Mouse (Mus musculus) c-Kit-positive CD71-negative TER-119-negative erythroid progenitor cells, embryonic 14.5 days (primary cell): ENCODE measurements around the gene Samsn1.

Experiments used
- DNase-seq: peaks from one replicate; pipeline ENCODE4 v3.0.0-alpha.2; 2013; ENCODE audit warnings: low read depth

Samsn1 gene

GRCm38 (mm10) chr16:75933357-75933756, 88.7 kb downstream of the Samsn1 start:
- DNase-seq: no peak

GRCm38 (mm10) chr16:75930222-75930553, 91.9 kb downstream of the Samsn1 start:
- no peak for DNase-seq

- DNase-seq: no peak
Observed at GRCm38 (mm10) chr16:75929536-75930221, 92.4 kb downstream of the Samsn1 start.

GRCm38 (mm10) chr16:75926511-75926910, 95.6 kb downstream of the Samsn1 start:
- no peak for DNase-seq

GRCm38 (mm10) chr16:75920870-75921269, 101.2 kb downstream of the Samsn1 start:
- no peak for DNase-seq

GRCm38 (mm10) chr16:75919298-75919697, 102.8 kb downstream of the Samsn1 start:
- no peak for DNase-seq

GRCm38 (mm10) chr16:75917712-75918111, 104.4 kb downstream of the Samsn1 start:
- no peak for DNase-seq

GRCm38 (mm10) chr16:75912051-75912450, 110.0 kb downstream of the Samsn1 start:
- no peak for DNase-seq

GRCm38 (mm10) chr16:75908635-75909494, 113.2 kb downstream of the Samsn1 start:
- peak; percentile 72 for DNase-seq

GRCm38 (mm10) chr16:75906790-75907189, 115.3 kb downstream of the Samsn1 start:
- no peak for DNase-seq

- DNase-seq: no peak
Observed at GRCm38 (mm10) chr16:75906260-75906659, 115.8 kb downstream of the Samsn1 start.

GRCm38 (mm10) chr16:75905324-75905723, 116.8 kb downstream of the Samsn1 start:
- no peak for DNase-seq

- no peak for DNase-seq
Observed at GRCm38 (mm10) chr16:75904072-75904471, 118.0 kb downstream of the Samsn1 start.

GRCm38 (mm10) chr16:75903028-75903427, 119.1 kb downstream of the Samsn1 start:
- DNase-seq: no peak

- no peak for DNase-seq
Observed at GRCm38 (mm10) chr16:75899885-75900620, 122.0 kb downstream of the Samsn1 start.

GRCm38 (mm10) chr16:75897828-75898367, 124.2 kb downstream of the Samsn1 start:
- no peak for DNase-seq

GRCm38 (mm10) chr16:75894263-75894901, 127.7 kb downstream of the Samsn1 start:
- no peak for DNase-seq

GRCm38 (mm10) chr16:75893470-75893869, 128.6 kb downstream of the Samsn1 start:
- no peak for DNase-seq

- DNase-seq: no peak
Observed at GRCm38 (mm10) chr16:75889081-75889646, 132.9 kb downstream of the Samsn1 start.

- DNase-seq: no peak
Observed at GRCm38 (mm10) chr16:75887203-75887602, 134.9 kb downstream of the Samsn1 start.

GRCm38 (mm10) chr16:75878885-75879284, 143.2 kb downstream of the Samsn1 start:
- no peak for DNase-seq

GRCm38 (mm10) chr16:75877170-75877569, 144.9 kb downstream of the Samsn1 start:
- DNase-seq: no peak
